Mouse (Mus musculus) heart, adult 8-10 months (tissue): Measurements from ENCODE around the gene Ccl6. TPM values are rescaled to one million over a fixed set of nuclear protein-coding genes. Genes with fewer than 3 reads are reported as not detected.
A peak's percentile ranks its signal among the peaks of the same experiment; 100 is the strongest.

Experiments used
- DNase-seq: peaks from one replicate; pipeline ENCODE4 v3.0.0; 2022; ENCODE audit warnings: low spot score
- total RNA-seq, 4 experiments: library from RNA; stranded (reverse); gene quantifications; 2 replicates each; pipeline ENCODE4 v1.2.4; 2022

The Ccl6 gene
- total RNA-seq, 4 experiments from 2014 or later, result 5.4 to 24.7 (median 9.6) TPM

GRCm38 (mm10) chr11:83597796-83598195, 4.9 kb upstream of the Ccl6 start:
- DNase-seq, result no peak

DNA sequence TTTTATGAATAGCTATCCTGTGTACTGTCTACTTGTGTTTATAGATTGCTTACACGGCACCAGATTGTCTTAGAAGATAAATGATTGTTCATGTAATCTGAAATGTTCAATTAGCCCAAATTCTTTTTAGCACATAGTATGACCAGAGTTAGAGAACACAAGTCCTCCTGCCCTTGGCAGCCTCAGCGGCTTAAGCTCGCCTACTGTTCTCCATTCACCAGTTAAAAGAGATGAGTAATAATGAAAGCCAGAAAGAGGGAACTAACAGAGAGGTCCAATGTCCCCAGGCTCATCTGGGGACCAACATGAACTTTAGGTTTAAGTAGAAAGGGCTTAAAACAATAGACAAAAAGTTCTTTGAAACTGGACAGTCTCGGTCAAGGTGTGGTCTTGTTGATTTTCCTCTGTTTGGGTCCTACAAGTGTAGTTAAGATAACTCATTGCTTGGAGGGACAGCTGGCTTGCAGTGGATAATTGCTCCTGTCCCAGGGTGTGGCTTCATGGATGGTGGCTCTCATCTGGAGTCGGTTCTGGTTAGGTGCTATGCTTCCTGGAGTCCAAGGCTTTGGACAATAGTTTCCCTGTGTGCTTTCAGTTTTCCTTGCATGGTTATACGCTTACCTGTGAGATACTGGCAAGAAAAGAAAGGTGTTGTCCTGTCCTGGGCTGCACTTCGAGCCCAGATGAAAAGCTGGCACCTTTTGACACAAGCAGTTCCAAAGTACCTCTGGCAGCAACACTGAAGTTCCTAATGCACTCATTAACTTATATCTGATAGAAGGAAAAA, 3.0 kb upstream of the Ccl6 start:
- DNase-seq, result no peak

GRCm38 (mm10) chr11:83593453-83593852, 566 bp upstream of the Ccl6 start:
- DNase-seq, result no peak

- DNase-seq, result no peak
These were observed 8.7 kb downstream of the Ccl6 start for GRCm38 (mm10) chr11:83584232-83584631.

- DNase-seq, result no peak
These were observed 9.5 kb downstream of the Ccl6 start for GRCm38 (mm10) chr11:83583450-83583754.

DNA sequence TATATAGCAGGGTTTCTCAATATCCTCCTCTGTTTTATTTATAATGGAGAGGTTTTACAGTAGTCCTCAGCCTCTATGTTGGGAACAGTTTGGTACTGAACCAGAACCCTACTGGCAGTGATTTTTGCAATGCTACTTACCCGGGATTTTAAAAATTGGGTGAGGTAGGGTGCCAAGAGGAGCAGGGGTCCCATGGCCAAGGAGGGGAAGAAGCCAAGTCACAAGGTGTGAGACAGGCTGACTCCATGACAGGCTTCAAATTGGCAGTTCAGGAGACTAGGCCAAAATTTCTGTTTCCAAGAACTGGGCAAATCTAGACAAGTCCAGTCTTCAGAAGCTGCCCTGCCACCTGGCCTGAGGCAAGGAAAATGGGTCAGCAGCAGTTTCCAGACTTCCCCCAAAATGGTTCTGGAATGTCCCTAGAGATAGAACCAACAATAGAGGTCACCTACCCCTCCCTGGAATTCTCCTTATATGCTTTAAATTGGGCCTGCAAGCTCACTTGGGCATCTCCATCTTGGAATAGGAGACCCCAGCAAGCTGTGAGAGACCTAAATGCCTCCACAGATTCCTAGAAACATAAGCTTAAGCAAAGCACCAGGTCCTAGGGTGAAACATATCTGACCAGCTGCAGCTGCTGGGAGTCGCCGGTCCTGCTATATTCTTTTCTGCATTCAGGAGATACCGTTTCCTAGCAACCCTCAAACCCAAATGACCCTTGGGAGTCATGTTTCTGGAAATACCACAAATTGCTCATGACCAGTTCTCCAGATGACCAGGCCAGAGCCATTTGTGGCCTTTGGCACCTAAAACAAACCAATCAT, 10.0 kb downstream of the Ccl6 start:
- peak; percentile 67 for DNase-seq

GRCm38 (mm10) chr11:83581626-83582610, 11.0 kb downstream of the Ccl6 start:
- DNase-seq, result no peak

DNA sequence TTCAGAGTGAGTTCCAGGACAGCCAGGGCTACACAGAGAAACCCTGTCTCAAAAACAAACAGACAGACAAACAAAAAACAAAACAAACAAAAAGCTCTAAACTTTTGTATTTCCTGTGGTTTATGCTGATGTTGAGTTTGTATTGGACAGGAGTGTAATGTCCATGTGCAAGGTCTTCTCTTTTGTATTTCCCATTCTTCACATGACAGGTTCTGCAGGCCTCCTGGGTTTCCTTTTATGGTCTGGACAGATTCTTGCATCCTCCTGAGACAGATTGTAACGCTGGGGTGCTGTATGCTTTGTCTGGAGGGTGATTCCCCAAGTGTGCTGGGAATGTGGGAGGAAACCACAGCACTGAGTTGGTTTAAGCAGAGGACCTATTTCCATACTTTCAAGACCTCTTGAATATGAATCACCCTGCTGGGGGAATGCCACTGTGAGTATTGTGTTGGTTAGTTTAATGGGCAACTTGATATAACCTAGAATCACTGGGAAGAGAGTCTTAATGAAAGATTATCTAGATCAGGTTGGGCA, 12.1 kb downstream of the Ccl6 start:
- DNase-seq, result no peak

GRCm38 (mm10) chr11:83578999-83579398, 13.9 kb downstream of the Ccl6 start:
- no peak for DNase-seq

DNA sequence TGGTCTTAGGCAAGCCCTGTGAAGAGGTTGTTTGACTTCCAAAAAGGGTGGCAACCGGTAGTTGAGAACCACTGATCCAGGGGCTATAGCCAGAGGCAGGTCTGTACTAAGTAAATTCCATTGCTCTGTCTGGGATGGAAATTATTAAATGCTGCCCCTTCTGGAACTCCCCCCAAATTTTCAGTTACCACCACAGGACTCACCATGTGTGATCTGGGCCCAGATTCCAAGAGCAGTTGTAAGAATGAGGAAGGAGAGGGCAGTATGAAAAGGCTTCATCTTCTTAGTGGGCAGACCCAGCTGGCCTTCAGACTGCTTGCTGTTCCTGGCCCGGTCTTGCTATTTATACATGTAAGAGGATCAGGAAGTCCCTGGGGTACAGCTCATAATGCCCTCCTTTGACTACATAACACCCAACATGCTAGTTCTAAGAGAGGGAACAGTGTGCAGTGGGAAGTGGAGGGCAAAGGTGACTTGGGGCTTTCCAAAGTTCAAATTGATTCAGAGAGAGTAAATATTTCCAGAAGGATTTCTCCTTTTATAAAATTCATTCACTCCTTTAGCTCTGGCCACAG, 14.6 kb downstream of the Ccl6 start, which contains the start of gene Ccl9:
TSS of gene Ccl9 (minus strand) at position 451 of the 575 bp plus-strand sequence.
- peak; percentile 28 for DNase-seq

- DNase-seq, result peak; percentile 26
These were observed 15.8 kb downstream of the Ccl6 start for GRCm38 (mm10) chr11:83576927-83577555.

- DNase-seq, result no peak
These were observed 20.1 kb downstream of the Ccl6 start for GRCm38 (mm10) chr11:83572834-83573233.

- peak; percentile 81 for DNase-seq
These were observed 20.7 kb downstream of the Ccl6 start for GRCm38 (mm10) chr11:83572223-83572622.

GRCm38 (mm10) chr11:83570189-83570588, 22.7 kb downstream of the Ccl6 start:
- no peak for DNase-seq

- DNase-seq, result no peak
These were observed 23.6 kb downstream of the Ccl6 start for GRCm38 (mm10) chr11:83569249-83569648.

DNA sequence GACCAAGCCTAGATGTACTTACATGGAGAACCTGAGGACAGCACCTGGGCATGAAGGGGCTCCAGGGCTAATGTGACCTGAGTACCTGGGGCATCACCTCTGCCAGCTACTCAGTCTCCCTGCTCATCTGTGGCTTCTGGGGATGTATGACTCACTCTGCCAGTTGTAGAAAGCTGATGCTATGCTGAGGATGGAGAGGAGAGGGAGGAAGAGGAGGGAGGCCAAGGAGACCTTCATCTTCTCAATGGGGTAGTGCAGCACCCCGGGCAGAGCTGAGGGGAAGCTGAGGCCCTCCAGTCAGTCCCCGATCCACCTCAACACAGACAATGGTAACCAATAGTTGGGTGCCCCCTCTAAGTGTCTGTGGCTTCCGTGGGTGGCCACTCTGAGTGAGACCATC, 24.1 kb downstream of the Ccl6 start:
- DNase-seq, result no peak

DNA sequence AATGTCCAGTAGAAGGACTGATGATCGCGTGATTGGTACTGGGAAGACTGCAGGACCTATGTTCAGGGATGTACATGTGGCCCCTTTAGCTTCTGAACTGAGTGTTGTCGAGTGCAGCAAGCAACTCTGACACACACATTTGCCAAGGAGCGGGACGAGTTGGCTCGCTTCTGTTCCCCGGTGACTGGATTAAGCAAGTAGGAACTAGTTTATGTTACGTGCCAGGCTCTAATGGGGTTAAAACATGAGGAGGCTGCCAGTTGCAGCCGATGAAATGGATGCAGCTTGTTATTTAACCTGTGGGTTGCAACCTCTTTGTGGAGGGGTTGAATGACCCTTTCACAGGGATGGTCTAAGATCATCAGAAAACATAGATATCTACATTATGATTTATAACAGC, 24.8 kb downstream of the Ccl6 start:
- no peak for DNase-seq

DNA sequence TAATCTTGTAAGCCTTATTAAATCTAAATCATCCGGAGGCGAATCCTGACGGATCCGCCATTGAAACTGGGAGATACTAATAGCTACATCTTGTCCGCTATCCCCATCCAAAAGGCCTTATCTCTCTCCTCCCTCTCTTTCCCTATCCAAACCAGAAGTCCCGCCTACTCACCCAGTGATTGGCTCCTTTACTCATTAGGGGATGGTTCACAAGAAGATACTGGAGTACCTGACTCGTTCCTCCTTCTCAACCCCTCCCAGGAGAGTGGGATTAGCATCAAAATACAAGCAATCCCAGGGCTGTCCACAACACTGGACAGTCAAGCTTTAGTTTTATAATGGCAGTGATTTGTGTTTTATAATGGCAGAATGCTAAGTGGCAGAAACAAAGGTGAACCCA, 25.6 kb downstream of the Ccl6 start:
- no peak for DNase-seq

DNA sequence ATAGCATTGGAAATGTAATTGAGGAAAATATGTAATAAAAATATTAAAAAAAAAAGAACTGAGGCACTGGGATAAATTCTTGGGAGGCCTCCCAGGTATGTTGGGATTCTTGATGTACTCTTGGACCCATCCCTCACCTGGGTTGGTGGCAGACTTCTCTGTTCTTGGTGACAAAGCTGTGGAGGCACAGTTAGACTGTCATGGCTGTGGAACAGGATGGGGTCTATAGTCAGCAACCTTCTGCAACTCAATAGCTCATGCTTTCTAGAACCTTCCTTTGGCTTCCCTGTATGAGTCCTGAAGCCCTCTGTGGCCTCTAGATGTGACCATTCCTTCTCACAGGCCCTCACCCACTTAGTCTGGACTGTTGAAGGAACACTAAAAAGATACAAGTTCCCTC, 26.3 kb downstream of the Ccl6 start:
- no peak for DNase-seq

- peak; percentile 33 for DNase-seq
These were observed 29.1 kb downstream of the Ccl6 start for GRCm38 (mm10) chr11:83563754-83564153.
